Mouse (Mus musculus): ENCODE results near the gene Rcsd1. TPM values are rescaled to one million over a fixed set of nuclear protein-coding genes. Genes with fewer than 3 reads are reported as not detected.

The Rcsd1 gene
- polyA plus RNA-seq, 1 experiment from 2014 or later, result 7.0 TPM

DNA sequence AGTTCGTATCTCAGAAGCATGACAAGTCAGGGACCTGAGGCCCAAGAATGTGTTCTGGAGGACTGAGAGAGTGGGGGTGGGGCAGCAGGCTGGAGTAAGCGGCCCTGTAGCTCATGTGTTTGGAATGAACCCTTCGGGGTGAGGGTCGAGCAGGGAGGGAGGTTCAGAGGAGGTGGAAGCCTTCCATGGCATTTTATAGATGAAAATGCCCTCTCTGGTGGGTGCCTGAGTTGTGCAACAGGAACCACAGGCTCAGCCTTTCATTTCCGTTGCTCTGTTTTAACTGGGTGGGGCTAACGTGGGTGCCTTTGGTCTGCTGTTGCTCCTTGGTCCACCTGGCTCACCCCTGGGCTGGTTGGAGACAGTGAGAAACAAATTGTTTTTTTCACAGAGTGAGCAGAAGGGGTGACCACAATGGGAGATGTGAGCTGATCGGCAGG, 9.2 kb downstream of the Rcsd1 start:
- ATAC-seq (replicated peaks), result no peak
- 65% methylated on average over 7 of the region's 7 CpGs for WGBS
- H3K4me3 ChIP-seq, result no peak overlapping the region
- H3K27me3 ChIP-seq, result no peaks in the 10 kb centered on the region
- no peak overlapping the region for H3K27ac ChIP-seq (replicated peaks)
- H3K9ac ChIP-seq (replicated peaks), result no peak overlapping the region
- peaks cover 9% of the 10 kb centered on the region for H3K4me1 ChIP-seq
- H3K4me2 ChIP-seq (replicated peaks), result no peak overlapping the region
- no peaks in the 10 kb centered on the region for H3K36me3 ChIP-seq
- H3K9me3 ChIP-seq, result no peaks in the 10 kb centered on the region

DNA sequence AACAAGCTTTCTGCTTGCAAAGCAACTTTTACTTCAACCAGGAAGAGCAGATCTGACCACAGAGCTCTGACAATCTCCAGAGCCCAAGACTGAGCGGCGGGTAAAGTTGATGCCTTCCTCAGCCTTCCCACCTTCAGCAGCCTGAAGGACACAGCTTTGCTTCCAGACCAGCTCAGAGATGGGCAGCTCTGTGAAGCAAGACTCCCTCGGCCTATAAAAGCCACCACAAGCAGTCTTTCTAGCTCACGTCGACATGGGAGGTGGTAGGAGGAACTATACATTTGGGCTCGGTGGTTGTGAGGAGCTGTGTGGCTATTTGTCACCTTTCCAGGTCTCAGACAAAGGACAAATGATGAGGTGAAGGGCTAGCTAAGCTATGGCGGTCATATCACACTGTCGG, 11.9 kb downstream of the Rcsd1 start:
- Histone ChIP-seq H3K27ac (replicated peaks) (no peak overlapping the region), H3K9me3 (no peaks in the 10 kb centered on the region), H3K36me3 (no peaks in the 10 kb centered on the region), H3K27me3 (no peaks in the 10 kb centered on the region), H3K4me3 (no peak overlapping the region), H3K4me1 (peaks cover 6% of the 10 kb centered on the region), H3K4me2 (replicated peaks) (no peak overlapping the region), H3K9ac (replicated peaks) (no peak overlapping the region)
- 85% methylated on average over 8 of the region's 8 CpGs for WGBS
- no peak for ATAC-seq (replicated peaks)

DNA sequence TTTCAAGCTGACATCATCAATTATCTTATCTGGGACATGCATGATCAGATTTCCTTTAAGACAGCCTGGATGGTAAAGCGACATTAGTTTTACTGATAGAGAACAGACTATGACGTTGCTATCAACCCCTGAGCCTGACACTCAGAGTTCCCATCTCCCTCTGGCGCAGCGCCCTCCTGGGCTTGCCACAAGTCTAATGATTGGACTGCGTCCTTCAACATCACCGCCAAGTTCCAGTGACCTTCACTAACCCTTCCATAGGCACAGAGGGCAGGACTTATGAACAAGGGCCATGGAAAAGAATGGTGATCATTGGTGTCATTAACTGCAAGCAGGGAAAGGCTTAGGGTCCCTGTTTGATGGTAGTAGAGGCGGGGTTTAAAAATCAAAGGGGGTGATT, 12.7 kb downstream of the Rcsd1 start:
- ATAC-seq (replicated peaks), result no peak
- Histone ChIP-seq H3K4me3 (no peak overlapping the region), H3K36me3 (no peaks in the 10 kb centered on the region), H3K9me3 (no peaks in the 10 kb centered on the region), H3K4me2 (replicated peaks) (no peak overlapping the region), H3K27me3 (no peaks in the 10 kb centered on the region), H3K27ac (replicated peaks) (no peak overlapping the region), H3K4me1 (no peaks in the 10 kb centered on the region), H3K9ac (replicated peaks) (no peak overlapping the region)
- WGBS, result 89% methylated on average over 7 of the region's 7 CpGs

DNA sequence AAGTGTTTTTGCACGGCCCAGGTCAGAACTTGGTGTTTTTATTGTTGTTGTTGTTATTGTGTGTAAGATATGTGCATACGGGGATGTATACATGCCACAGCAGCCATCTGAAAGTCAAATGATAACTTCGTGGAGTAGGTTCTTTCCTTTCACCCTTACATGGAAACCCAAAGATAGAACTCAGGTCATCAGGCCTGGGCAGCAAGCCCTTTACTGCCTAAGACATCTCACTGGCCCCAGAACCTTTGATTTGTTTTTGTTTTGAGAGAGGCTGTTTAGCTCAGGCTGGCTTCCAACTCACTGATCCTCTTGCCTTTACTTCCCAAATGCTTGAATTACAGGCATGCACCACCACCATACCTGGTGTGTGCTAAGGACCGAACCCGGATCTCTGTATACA, 13.5 kb downstream of the Rcsd1 start:
- 86% methylated on average over 5 of the region's 5 CpGs for WGBS
- Histone ChIP-seq H3K4me3 (no peak overlapping the region), H3K9ac (replicated peaks) (no peak overlapping the region), H3K4me2 (replicated peaks) (no peak overlapping the region), H3K27ac (replicated peaks) (no peak overlapping the region), H3K9me3 (no peaks in the 10 kb centered on the region), H3K36me3 (no peaks in the 10 kb centered on the region), H3K4me1 (no peaks in the 10 kb centered on the region), H3K27me3 (no peaks in the 10 kb centered on the region)
- ATAC-seq (replicated peaks), result no peak

DNA sequence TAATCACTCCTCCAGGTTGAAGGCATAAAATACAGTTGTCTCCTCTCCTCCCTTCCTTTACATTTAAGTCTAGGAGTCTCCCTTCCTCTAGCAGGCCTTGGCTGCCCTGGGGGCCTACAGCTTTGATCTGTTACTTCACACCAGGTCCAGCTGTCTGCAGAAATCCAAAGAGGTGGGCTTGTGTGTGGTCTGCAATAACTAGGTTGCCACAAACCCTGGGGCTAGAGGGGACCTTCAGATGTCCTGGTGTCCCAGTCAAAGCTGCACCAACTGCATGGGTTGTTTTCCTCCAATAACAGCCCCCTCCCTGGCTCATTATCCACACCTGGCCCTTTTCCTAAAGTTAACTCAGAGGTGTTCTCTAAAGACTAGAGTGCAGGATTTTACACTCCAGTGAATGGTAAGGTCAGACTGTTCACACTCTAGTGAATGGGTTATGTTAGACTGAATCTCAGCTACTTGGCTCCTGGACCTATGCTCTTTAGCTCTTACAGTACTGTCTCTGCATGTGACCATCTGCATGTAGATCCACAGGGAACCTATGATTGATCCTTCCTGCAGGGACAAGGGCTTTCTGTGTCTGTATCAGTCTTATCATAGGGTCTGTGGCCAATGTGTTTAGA, 14.1 kb downstream of the Rcsd1 start:
- Histone ChIP-seq H3K4me2 (replicated peaks) (no peak overlapping the region), H3K27ac (replicated peaks) (no peak overlapping the region), H3K36me3 (no peaks in the 10 kb centered on the region), H3K9me3 (no peaks in the 10 kb centered on the region), H3K9ac (replicated peaks) (no peak overlapping the region), H3K4me1 (no peaks in the 10 kb centered on the region), H3K4me3 (no peak overlapping the region), H3K27me3 (no peaks in the 10 kb centered on the region)
- ATAC-seq (replicated peaks), result no peak

DNA sequence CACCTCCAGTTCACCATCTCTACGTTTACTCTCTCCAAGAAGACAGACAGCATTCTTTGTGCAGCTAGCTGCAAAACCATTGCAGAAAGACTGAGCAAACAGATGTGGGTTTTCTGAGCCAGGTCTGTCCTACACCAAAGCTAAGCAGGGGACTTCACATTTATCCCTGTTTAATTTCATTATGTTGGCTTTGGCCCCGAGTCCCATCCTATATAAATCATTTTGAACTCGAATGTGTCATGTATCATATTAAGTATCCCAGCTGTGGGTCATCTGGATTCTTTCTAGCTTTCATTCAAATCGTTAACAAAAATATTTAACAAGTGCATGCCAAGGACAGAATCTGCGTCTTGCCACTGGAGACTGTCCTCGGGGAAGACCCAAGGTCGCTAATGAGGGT, 15.7 kb downstream of the Rcsd1 start:
- Histone ChIP-seq H3K27me3 (no peaks in the 10 kb centered on the region), H3K9ac (replicated peaks) (no peak overlapping the region), H3K4me3 (no peak overlapping the region), H3K4me1 (no peaks in the 10 kb centered on the region), H3K36me3 (no peaks in the 10 kb centered on the region), H3K27ac (replicated peaks) (no peak overlapping the region), H3K9me3 (no peaks in the 10 kb centered on the region), H3K4me2 (replicated peaks) (no peak overlapping the region)
- WGBS, result 70% methylated on average over 7 of the region's 7 CpGs
- ATAC-seq (replicated peaks), result no peak

DNA sequence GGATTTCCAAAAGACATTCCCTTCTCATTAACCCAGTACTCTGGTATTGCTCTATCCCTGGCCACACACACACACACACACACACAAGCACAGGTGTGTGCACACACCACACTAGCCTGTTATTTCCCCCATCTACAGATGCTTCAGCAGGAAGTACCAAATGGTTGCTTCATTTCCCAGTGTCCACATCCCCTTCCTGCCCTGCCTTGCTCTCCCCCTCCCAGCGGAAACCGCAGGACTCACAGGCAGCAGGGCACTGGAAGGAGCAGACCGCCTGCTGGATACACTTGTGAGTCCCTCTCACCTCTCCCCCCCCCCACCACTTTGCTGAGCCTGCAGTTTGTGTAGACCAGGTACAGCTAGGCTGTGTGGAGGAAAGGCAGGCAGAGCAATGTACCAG, 18.0 kb downstream of the Rcsd1 start:
- no peak for ATAC-seq (replicated peaks)
- no peak overlapping the region for H3K4me3 ChIP-seq
- H3K9ac ChIP-seq (replicated peaks), result no peak overlapping the region
- no peaks in the 10 kb centered on the region for H3K27me3 ChIP-seq
- 24% methylated on average over 3 of the region's 3 CpGs for WGBS
- H3K4me1 ChIP-seq, result no peaks in the 10 kb centered on the region
- H3K27ac ChIP-seq (replicated peaks), result no peak overlapping the region
- no peak overlapping the region for H3K4me2 ChIP-seq (replicated peaks)
- H3K36me3 ChIP-seq, result no peaks in the 10 kb centered on the region
- H3K9me3 ChIP-seq, result no peaks in the 10 kb centered on the region

DNA sequence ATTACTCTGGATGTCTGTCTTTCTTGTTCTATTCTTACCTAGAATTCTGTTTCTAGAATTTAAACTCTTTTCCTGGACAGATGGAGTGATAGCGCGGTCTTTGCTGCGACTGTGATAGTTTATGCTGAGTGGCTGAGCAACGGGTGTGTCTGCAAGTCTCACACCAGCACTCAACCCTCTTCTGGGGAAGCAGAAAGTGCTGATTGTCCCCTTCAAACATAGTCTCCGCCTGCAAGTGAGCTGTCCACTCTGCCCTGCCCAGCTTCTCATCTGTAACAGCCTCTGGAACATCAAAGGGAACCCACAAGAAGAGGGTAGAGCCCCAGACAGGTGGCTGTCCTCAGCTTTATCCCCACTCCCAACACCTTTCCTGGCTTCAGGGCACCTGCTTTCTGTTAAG, 19.7 kb downstream of the Rcsd1 start:
- no peak for ATAC-seq (replicated peaks)
- WGBS, result 88% methylated on average over 5 of the region's 5 CpGs
- no peaks in the 10 kb centered on the region for H3K36me3 ChIP-seq

DNA sequence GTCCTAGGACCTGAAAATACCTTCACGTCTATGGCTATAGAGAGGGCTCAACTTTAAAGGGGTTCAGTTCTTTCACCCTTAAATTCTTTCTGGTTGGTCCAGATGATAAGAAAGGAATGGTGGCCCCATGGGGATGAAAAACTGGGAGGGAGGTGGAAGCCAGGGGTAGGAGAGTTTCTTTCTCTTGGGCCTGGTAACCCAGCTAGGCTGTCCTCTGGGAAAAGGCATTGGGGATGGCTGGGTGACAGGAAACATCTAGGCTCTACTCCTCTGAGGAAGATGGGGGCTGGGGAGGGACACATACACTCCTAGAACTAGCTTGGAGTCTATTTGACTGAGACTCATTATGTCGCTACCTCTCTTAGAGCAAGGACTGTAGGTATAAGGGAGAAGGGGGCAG, 21.7 kb downstream of the Rcsd1 start:
- no peak for ATAC-seq (replicated peaks)
- H3K9ac ChIP-seq (replicated peaks), result no peak overlapping the region
- H3K27me3 ChIP-seq, result no peaks in the 10 kb centered on the region
- no peak overlapping the region for H3K4me2 ChIP-seq (replicated peaks)
- no peak overlapping the region for H3K4me3 ChIP-seq
- H3K9me3 ChIP-seq, result no peaks in the 10 kb centered on the region
- no peaks in the 10 kb centered on the region for H3K36me3 ChIP-seq
- H3K27ac ChIP-seq (replicated peaks), result no peak overlapping the region
- WGBS, result 89% methylated on average over 2 of the region's 2 CpGs
- no peaks in the 10 kb centered on the region for H3K4me1 ChIP-seq

More for the DNA sequence above, 19.7 kb downstream of the Rcsd1 start:
- no peaks in the 10 kb centered on the region for H3K27me3 ChIP-seq
- H3K9me3 ChIP-seq, result no peaks in the 10 kb centered on the region
- H3K9ac ChIP-seq (replicated peaks), result no peak overlapping the region
- no peak overlapping the region for H3K4me3 ChIP-seq
- H3K4me1 ChIP-seq, result no peaks in the 10 kb centered on the region
- no peak overlapping the region for H3K4me2 ChIP-seq (replicated peaks)
- no peak overlapping the region for H3K27ac ChIP-seq (replicated peaks)

DNA sequence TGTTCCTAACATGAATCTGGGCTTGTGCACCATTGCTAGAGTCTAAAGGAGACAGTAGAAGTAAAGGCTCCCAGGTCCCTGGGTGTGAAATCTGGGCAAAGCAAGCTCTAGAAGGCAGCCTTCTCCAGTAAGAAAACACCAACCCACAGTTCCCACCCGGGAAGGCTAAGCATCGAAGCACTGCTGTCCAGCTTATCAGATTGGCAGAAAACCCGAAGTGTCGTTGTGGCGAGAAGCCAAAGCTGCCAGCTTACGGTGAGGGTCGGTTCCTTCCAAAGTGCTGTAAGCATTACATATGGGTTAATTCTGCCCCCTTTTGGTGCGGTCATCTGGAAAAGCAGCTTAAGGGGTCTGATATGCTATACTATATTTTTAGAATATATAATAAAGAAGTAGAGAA, 22.6 kb downstream of the Rcsd1 start:
- ATAC-seq (replicated peaks), result no peak
- Histone ChIP-seq H3K27ac (replicated peaks) (no peak overlapping the region), H3K27me3 (no peaks in the 10 kb centered on the region), H3K9ac (replicated peaks) (no peak overlapping the region), H3K4me2 (replicated peaks) (no peak overlapping the region), H3K4me3 (no peak overlapping the region), H3K9me3 (no peaks in the 10 kb centered on the region), H3K4me1 (no peaks in the 10 kb centered on the region), H3K36me3 (no peaks in the 10 kb centered on the region)
- WGBS, result 41% methylated on average over 8 of the region's 8 CpGs

DNA sequence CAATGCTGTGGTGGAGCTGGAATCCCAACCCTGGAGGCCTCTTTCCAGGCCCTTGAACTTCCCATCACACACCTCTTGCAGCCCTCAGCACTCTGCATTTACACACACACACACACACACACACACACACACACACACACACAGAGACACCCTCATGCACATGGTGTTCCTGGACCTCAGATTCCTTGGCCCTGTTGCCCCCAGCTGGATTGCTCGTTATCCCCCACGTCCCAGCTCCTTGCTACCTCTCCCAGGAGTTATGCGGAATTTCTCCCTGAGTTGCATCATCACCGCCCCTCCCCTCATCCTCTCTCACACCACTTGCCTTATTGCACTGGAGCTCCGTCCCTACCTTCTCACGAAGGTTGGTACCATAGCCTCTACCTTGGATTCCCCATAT, 23.2 kb downstream of the Rcsd1 start:
- 59% methylated on average over 6 of the region's 6 CpGs for WGBS
- Histone ChIP-seq H3K27me3 (no peaks in the 10 kb centered on the region), H3K36me3 (no peaks in the 10 kb centered on the region), H3K4me3 (no peak overlapping the region), H3K9ac (replicated peaks) (no peak overlapping the region), H3K4me2 (replicated peaks) (no peak overlapping the region), H3K9me3 (no peaks in the 10 kb centered on the region), H3K4me1 (no peaks in the 10 kb centered on the region), H3K27ac (replicated peaks) (no peak overlapping the region)
- no peak for ATAC-seq (replicated peaks)

DNA sequence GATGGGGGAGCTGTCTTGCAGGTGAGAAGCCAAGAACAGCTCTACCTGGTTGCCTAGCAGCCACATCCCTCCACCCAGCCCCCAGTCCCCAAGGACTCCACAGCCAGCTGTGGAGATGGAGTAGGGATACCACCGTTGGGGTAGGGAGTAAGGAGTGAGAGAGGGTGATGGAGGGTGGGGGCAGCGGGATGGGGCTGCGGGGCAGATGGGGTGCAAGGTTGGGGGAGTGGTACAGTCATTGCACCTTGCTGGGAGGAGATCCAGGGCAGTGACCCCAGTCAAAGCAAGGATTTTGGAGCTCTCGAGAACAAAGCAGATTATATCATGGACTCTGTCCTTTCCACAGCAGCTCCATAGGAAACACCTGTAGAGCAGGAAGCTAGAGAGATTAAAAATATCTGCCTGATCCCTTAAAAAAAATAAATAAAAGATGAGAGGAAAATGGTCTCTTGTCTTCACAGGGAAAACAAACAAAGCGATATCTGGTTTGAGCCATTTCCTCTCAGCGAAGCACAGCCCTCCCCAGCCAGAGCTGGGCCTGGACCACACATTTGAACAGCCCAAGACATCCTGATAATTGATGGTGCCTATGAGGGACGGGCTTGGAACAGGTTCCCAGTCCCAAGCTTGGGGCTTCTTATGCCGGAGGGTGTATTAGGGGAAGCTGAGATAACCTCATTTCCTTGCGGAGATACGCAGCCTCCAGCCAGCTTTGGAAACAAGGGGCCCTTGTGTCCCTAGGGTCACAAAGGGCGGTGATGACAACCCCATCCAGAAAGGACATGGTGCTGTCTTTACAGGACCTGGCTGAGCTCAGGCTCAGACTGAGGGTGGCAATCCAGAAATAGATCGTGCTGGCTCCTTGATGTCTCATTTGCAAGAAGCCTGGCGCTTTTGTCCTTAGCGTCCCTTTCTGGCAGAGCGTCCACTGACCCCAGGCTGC, 25.0 kb downstream of the Rcsd1 start:
- Histone ChIP-seq H3K36me3 (no peaks in the 10 kb centered on the region), H3K9me3 (no peaks in the 10 kb centered on the region), H3K4me2 (replicated peaks) (no peak overlapping the region), H3K4me1 (no peaks in the 10 kb centered on the region), H3K4me3 (no peak overlapping the region), H3K27me3 (no peaks in the 10 kb centered on the region), H3K27ac (replicated peaks) (no peak overlapping the region), H3K9ac (replicated peaks) (no peak overlapping the region)
- 64% methylated on average over 15 of the region's 15 CpGs for WGBS
- no peak for ATAC-seq (replicated peaks)
